Mouse (Mus musculus) forelimb bud, embryonic 11.5 days (tissue): ENCODE measurements around the gene Myo9b.

Experiments used
- DNase-seq: peaks from one replicate; pipeline ENCODE4 v3.0.0-alpha.2; 2012; ENCODE audit warnings: low read depth, low spot score

The Myo9b gene

GRCm38 (mm10) chr8:71366771-71367528 lies 94.4 kb downstream of the Myo9b start, which contains the start of gene Use1:
Gene Use1, plus strand, starts transcription at chr8:71366848.
- peak; percentile 91 for DNase-seq

GRCm38 (mm10) chr8:71367529-71368176 lies 95.1 kb downstream of the Myo9b start:
- no peak for DNase-seq

GRCm38 (mm10) chr8:71368366-71368765 lies 95.9 kb downstream of the Myo9b start:
- no peak for DNase-seq

- DNase-seq = no peak
Observed at GRCm38 (mm10) chr8:71369040-71369718, 96.7 kb downstream of the Myo9b start.

GRCm38 (mm10) chr8:71370711-71371235 lies 98.3 kb downstream of the Myo9b start:
- no peak for DNase-seq

- peak; percentile 99 for DNase-seq
Observed at GRCm38 (mm10) chr8:71371236-71371848, 98.8 kb downstream of the Myo9b start, which contains the start of gene Ocel1. Gene Ocel1, plus strand, starts transcription at chr8:71371298.

- no peak for DNase-seq
Observed at GRCm38 (mm10) chr8:71372427-71372826, 99.9 kb downstream of the Myo9b start.

GRCm38 (mm10) chr8:71373000-71373399 lies 100.5 kb downstream of the Myo9b start:
- no peak for DNase-seq

- no peak for DNase-seq
Observed at GRCm38 (mm10) chr8:71374616-71375206, 102.2 kb downstream of the Myo9b start.

- peak; percentile 43 for DNase-seq
Observed at GRCm38 (mm10) chr8:71375581-71376422, 103.3 kb downstream of the Myo9b start.

GRCm38 (mm10) chr8:71376423-71377030 lies 104.0 kb downstream of the Myo9b start:
- DNase-seq = no peak

GRCm38 (mm10) chr8:71379008-71379407 lies 106.5 kb downstream of the Myo9b start:
- DNase-seq = no peak

GRCm38 (mm10) chr8:71379512-71380075 lies 107.1 kb downstream of the Myo9b start:
- DNase-seq = no peak

- no peak for DNase-seq
Observed at GRCm38 (mm10) chr8:71380178-71381171, 108.0 kb downstream of the Myo9b start.

- peak; percentile 66 for DNase-seq
Observed at GRCm38 (mm10) chr8:71381421-71381970, 109.0 kb downstream of the Myo9b start, which contains the start of gene Nr2f6. Gene Nr2f6, minus strand, starts transcription at chr8:71381960.

- DNase-seq = peak; percentile 80
Observed at GRCm38 (mm10) chr8:71381971-71382961, 109.8 kb downstream of the Myo9b start.

GRCm38 (mm10) chr8:71383396-71383795 lies 110.9 kb downstream of the Myo9b start:
- no peak for DNase-seq
